Mouse (Mus musculus) lung, postnatal 4 days (tissue): Measurements from ENCODE around the gene Thbd.

ENCODE experiments used
- DNase-seq, 2 experiments: peaks; one replicate each; pipeline ENCODE4 v3.0.0; 2021

Gene Thbd

DNA sequence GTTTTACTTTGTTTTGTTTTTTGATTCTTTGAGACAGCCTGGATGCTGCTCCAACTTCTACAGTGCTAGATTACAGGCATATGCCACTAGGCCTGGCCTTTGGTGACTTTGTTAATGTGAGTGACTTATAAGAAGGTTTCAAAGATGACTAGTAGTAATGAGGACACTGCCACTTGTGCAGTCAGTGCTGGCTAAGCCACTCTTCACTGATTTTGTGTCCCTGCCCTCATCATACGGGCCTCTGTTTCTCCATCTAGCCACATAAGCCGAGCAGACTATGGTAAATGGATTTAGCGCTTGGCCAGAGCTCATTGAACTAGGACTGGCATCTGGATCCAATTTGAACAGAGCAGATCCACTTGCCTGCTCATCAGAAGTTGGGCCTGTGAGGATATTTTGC lies 21.5 kb downstream of the Thbd start:
- no peak for DNase-seq

DNA sequence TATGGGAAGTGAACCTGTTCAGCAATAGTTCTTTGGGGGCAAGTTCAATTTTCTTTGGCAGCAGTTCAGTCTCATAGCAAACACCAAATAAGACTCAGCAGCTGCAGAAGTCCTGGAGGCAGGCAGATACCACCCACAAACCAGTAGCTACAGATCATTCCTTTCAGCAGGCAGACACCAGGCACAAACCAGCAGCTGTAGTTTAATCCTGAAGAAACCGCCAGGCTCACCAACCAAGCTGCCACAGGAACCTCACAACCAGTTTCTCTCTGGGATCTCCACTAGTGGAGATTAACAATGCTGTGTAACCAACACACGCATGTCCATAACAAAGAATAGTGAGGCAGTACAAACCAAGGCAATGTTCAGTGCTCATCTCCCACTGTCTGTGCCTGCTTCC lies 26.9 kb downstream of the Thbd start:
- no peak for DNase-seq

DNA sequence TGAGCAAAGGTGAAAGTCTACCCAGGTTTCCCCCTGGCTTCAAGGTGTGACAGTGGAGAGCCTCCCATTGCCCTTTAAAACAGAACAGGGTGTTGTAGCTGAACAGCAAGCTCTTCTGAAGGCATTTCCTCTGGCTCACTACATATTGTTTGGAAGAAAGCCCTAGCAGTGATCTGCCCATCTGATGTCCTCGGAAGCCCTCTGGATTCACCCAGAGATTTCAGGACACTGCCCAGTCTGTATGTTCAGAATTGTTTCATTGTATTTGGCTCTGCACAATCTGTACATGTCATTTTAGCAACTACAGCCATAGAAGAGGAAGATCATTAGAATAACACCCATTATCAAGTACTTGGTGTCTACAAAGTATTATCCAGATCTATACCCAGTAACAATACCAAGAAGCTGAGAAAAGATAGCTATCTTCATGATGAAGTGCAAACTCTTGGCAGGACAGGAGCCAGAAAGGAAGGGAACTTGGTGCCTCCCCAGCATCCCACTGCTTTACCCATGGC lies 28.0 kb downstream of the Thbd start:
- no peak for DNase-seq

DNA sequence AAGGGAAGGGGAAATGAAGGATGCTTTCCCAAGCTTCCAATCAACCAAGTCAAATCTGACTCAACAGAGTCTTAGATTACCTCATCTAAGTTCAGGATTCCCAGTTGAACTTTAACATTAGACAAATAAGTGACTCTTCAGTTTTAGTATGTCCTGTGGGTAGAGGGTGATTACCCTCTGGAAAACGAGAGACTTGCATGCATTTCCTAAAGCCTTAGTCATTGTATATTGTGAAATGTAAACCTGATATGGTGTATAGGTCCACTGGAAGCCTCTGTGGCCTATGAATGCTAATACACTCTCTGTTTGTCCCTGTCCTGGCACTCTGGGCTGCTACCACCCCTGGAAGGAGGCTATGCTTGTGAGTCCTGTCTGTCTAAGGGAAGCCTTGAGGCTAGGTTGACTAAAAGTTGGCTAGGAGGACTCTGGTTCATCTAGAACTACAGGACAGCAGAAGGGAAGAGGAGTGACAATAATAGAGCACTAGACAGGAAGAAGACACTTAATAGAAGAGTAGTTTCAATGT lies 29.1 kb downstream of the Thbd start:
- no peak for DNase-seq

DNA sequence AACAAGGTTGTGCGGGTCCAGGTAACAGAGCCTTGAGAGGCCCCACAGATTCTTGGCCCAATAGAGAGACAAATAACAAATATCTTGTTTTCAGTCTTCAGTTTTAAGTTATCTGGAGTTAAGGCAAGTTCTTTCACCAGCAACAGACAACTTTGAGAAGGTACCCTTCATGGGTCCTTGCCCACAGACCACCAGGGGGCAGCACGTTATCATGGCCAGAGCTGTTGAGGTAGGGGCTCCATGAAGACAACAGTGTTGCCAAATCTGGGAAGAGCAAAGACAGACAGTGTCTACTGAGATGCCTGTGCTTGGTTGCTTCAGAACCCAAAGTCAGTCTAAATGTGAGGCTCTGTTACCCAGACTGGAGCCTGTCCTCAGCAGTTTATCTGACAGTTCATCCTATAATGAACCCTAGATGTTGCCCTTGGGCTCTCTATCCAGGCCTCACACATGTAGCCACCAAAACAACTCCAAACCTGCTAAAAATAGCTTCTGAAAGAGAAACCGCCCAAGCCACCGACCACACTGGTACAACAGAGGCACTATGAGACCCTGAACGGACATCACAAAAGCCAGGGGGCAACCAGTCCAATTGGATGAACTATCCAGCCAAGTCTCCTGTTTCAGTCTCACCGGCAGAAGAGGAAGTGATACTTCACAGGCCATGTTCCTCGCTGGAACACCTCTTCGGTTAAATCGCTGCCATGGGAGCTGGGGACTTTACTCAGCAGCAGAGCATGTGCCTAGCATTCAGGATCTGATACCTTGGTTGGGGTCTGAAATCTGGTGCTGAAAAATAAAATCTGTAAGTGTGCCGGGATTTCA lies 32.5 kb downstream of the Thbd start:
- peak; percentile 53 to 69 for DNase-seq

DNA sequence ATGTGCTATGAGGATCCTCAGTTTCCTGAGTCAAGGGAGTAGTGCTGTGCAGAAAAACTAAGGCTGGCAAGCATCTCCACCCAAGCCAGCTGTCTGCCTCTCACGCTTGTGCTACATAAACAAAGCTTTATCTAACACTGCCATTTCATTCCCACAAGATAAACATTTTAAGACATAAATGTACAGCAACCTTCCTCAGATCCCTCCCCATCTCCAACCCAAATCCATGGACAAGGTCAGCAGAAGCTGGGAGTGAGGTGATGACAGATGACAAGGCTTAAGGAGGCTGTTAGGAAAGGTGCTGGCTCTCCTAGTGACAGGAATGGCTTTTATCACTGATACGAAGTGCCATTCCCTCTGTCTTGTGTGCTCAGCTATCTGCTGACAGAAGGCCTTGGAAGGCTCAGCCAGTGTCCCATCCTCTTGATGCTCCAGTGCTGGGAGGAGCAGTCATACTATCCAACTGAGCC lies 34.4 kb downstream of the Thbd start:
- peak; percentile 33 to 72 for DNase-seq

GRCm38 (mm10) chr2:148371743-148372630 lies 36.0 kb downstream of the Thbd start:
- peak; percentile 33 to 72 for DNase-seq

DNA sequence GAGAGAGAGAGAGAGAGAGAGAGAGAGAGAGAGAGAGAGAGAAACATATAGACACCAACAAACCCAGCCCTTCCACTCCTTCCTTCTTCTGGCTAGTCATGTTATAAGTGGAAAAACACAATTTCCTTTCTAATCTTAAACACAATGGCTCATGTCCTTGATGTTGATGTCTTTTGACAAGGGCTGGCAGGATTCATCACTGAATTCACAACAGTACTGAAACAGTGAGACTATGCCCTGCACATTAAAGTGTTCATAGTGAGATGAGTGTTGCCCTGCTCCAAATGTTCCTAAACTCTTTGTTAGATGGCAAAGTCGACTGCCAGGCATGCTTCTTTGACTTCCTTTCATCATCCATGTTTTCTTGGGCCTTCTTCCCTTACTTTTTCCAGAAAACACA lies 42.8 kb downstream of the Thbd start:
- DNase-seq = no peak

DNA sequence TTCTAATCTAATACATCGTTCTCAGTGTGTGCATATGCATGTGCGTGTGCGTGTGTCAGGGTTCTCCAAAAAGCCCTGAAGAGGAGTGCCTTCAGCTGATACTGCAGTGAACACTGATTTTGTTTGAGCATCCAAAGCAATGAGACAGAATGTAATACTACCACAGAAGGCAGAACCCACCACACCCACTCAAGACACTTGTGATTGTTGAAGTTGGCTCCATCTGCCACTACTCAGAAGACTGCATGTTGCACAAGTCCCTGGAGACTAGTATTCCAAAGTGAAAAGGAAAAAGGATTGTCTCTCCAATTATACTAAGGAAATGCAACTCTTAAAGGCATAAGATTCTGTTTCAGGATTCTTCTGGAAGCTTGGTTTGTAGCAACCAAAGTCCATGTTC lies 43.5 kb downstream of the Thbd start:
- DNase-seq = no peak

GRCm38 (mm10) chr2:148357145-148357544 lies 50.8 kb downstream of the Thbd start:
- DNase-seq = no peak
